Mouse (Mus musculus): ENCODE data around the gene Map3k6.

Map3k6 gene

GRCm38 (mm10) chr4:133217641-133218040 lies 23.0 kb upstream of the Map3k6 start:
- DNase-seq = peak; percentile 79

GRCm38 (mm10) chr4:133218745-133219144 lies 21.9 kb upstream of the Map3k6 start:
- no peak for DNase-seq

GRCm38 (mm10) chr4:133220656-133221055 lies 20.0 kb upstream of the Map3k6 start:
- DNase-seq = no peak

- DNase-seq = no peak
Measured at GRCm38 (mm10) chr4:133221701-133222100, 18.9 kb upstream of the Map3k6 start.

GRCm38 (mm10) chr4:133223875-133224274 lies 16.7 kb upstream of the Map3k6 start:
- DNase-seq = no peak

GRCm38 (mm10) chr4:133226073-133226472 lies 14.5 kb upstream of the Map3k6 start:
- no peak for DNase-seq

GRCm38 (mm10) chr4:133227636-133228035 lies 13.0 kb upstream of the Map3k6 start:
- DNase-seq = no peak

- DNase-seq = no peak
Measured at GRCm38 (mm10) chr4:133229582-133229981, 11.0 kb upstream of the Map3k6 start.

GRCm38 (mm10) chr4:133233285-133233976 lies 7.2 kb upstream of the Map3k6 start:
- DNase-seq = peak; percentile 69

- DNase-seq = no peak
Measured at GRCm38 (mm10) chr4:133234771-133235170, 5.8 kb upstream of the Map3k6 start.

GRCm38 (mm10) chr4:133235415-133235814 lies 5.2 kb upstream of the Map3k6 start:
- DNase-seq = no peak

- peak; percentile 65 for DNase-seq
Measured at GRCm38 (mm10) chr4:133237911-133238310, 2.7 kb upstream of the Map3k6 start.

GRCm38 (mm10) chr4:133240934-133241908 lies 603 bp downstream of the Map3k6 start:
- DNase-seq = peak; percentile 91

GRCm38 (mm10) chr4:133241910-133242309 lies 1.3 kb downstream of the Map3k6 start:
- no peak for DNase-seq

- DNase-seq = no peak
Measured at GRCm38 (mm10) chr4:133242710-133243109, 2.1 kb downstream of the Map3k6 start.

- no peak for DNase-seq
Measured at GRCm38 (mm10) chr4:133243538-133243937, 2.9 kb downstream of the Map3k6 start.

- DNase-seq = no peak
Measured at GRCm38 (mm10) chr4:133244289-133244688, 3.7 kb downstream of the Map3k6 start.

- DNase-seq = no peak
Measured at GRCm38 (mm10) chr4:133247072-133247471, 6.5 kb downstream of the Map3k6 start.

- DNase-seq = no peak
Measured at GRCm38 (mm10) chr4:133247806-133248449, 7.3 kb downstream of the Map3k6 start.

- DNase-seq = peak; percentile 90
Measured at GRCm38 (mm10) chr4:133250609-133251008, 10.0 kb downstream of the Map3k6 start.

- DNase-seq = no peak
Measured at GRCm38 (mm10) chr4:133251214-133251613, 10.6 kb downstream of the Map3k6 start.

GRCm38 (mm10) chr4:133252089-133252488 lies 11.5 kb downstream of the Map3k6 start:
- DNase-seq = no peak

- no peak for DNase-seq
Measured at GRCm38 (mm10) chr4:133253412-133253811, 12.8 kb downstream of the Map3k6 start.

Data from thymus, postnatal 25 days (tissue).